Mouse (Mus musculus): Measurements from ENCODE around the gene Tbc1d1.

Tbc1d1 gene

DNA sequence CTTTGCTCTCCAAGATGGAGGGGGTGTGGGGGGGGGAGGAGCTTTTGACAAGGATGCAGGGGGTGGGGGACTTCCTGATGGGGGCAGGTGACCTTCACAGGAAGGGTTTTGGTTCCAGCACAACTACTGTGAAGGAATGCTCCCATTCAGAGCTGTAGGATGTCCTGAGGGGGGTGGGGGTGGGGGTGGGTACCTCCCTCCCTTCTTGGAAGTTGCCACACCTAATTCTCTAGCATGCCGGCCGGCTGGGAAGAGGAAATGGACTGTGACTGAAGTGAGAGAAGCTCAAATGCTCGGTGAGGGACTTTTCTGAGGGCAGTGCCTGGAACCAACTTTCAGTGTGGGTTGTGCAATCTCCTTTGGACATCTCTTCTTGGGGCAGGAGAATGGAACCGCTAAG is 235.2 kb downstream of the Tbc1d1 start:
- DNase-seq: no peak

DNA sequence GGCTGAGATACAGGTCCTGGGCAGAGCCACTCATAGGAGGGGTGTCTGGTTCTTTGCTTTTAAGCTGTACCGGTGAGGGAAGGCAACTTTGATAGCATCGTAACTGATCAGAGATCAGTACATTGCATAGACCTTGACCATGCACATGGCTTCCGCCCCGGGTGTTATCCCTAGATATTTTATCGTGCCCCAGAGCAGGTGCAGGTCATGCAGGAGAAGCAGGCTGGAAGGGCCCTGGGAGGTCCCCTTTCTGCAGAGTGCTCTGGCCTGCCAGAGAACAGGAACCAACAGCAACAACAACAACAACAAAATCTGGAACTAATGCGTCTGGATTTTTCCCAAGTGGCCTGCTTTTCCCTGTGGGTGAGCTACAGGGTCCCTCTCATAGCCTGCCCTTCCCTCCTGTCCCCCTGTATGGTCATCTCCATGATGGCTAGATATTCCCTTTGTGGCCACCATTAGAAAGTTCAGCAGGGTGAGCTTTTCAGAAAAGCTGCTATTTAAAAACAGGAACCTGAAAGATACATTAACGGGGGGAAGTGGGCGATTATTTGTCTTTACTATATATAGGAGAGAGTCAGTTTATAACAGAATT is 236.4 kb downstream of the Tbc1d1 start:
- DNase-seq: no peak

DNA sequence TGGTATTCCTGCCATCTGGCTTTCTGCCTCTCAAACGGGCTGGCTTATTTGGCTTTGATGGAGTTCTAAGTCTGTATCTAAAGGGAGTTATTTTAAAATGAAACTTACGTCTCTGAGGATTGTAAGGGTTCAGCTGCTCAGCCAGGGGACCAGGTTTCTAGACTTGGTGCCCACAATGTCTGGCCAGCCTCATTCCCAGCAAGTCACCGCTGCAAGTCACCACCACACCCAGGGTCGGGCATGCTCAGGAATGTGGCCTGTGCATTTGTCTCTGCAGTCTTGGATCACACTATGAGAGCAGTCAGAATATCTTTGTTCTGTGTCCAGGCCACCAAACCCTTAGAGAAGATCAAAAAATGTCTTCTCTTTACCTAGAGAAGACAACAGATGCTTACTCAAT is 237.4 kb downstream of the Tbc1d1 start:
- DNase-seq: no peak

DNA sequence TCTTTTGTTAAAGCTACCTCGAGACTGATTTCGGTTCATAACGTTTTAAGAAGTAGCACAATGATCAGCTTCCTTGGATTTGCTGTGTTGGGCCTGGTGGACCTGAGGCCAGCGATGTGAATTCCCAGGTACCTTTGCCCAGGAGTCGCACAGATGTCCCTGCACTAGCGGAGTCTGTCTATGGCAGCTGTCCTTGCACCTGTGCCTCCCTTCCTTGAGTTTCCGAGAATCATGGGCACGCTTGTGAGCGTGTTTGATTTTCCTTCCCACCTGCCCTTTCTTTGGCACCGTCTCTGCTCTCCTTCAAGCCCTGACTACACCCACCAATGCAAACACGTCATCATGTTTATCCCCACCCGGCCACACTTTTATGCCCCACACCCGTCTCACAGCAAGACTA is 242.1 kb downstream of the Tbc1d1 start:
- DNase-seq: no peak

DNA sequence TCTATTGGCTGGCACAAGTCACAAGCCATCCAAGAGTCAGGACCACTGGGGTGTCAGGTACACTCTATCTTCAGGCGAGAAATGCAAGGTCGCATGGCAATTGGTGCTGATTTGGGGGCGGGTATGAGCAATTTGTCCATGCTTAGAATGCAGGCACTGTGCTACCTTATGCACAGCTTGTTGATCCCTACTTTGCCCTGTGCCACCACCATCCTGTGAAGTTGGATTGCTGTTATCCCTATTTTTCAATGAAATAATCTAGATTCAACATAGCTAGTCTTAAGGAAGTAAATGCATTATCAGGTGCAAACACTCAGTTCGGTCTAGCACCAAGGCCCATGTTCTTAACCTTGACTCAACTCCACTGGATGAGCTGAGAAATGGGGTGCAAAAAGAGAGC is 244.6 kb downstream of the Tbc1d1 start:
- no peak for DNase-seq
